Mouse (Mus musculus): ENCODE measurements around the gene Ptgs1.

- TF ChIP-seq CTCF (IDR thresholded peaks at IDR 0.05; ENCODE audit: extremely low read depth, insufficient read depth, low read length) = no peak
- TF ChIP-seq POLR2A (IDR thresholded peaks at IDR 0.05; ENCODE audit: extremely low read depth, insufficient read depth, low read length) = no peak
Observed at GRCm38 (mm10) chr2:36238467-36238866, 8.2 kb downstream of the Ptgs1 start.

All from cortical plate, adult 2 months (tissue).